Mouse (Mus musculus) testis, adult 2 months (tissue): ENCODE measurements around the gene Armh1. TPM values are rescaled to one million over a fixed set of nuclear protein-coding genes. Genes with fewer than 3 reads are reported as not detected.

Source experiments
- H3K27ac ChIP-seq: fragments of 200-500 bp; 2 replicates; pipeline ENCODE4 v1.5.1; 2012; ENCODE audit warnings: low read depth, low read length; ENCODE audit not compliant: control insufficient read depth, insufficient read depth
- H3K27me3 ChIP-seq: fragments of 200-500 bp; 2 replicates; pipeline ENCODE4 v1.6.1; 2012; ENCODE audit warnings: mild to moderate bottlenecking, low read length, moderate library complexity; ENCODE audit not compliant: control insufficient read depth, insufficient read depth
- H3K36me3 ChIP-seq: fragments of 200-500 bp; 2 replicates; pipeline ENCODE4 v1.6.1; 2012; ENCODE audit warnings: mild to moderate bottlenecking, low read length; ENCODE audit not compliant: control insufficient read depth, insufficient read depth
- H3K4me1 ChIP-seq: fragments of 200-500 bp; 2 replicates; pipeline ENCODE4 v1.6.1; 2012; ENCODE audit warnings: low read length; ENCODE audit not compliant: control insufficient read depth, insufficient read depth
- H3K4me3 ChIP-seq: fragments of 200-500 bp; 2 replicates; pipeline ENCODE4 v1.5.1; 2012; ENCODE audit warnings: low read depth, mild to moderate bottlenecking, low read length, moderate library complexity, mixed read lengths; ENCODE audit not compliant: control insufficient read depth
- CTCF ChIP-seq: fragments of 200-500 bp; IDR thresholded peaks from 2 replicates; pipeline ENCODE4 v1.5.1; 2012; ENCODE audit warnings: low read depth, mild to moderate bottlenecking, inconsistent platforms, low read length, moderate library complexity; ENCODE audit not compliant: control insufficient read depth, insufficient read depth, insufficient replicate concordance
- POLR2A ChIP-seq: fragments of 200-500 bp; IDR thresholded peaks from 2 replicates; pipeline ENCODE4 v1.6.1; 2012; ENCODE audit warnings: low read depth, mild to moderate bottlenecking, inconsistent platforms, low read length, moderate library complexity; ENCODE audit not compliant: control insufficient read depth
- polyA plus RNA-seq: library from polyadenylated mRNA; depleted of rRNA; stranded (reverse); fragments of >200 nt; gene quantifications from 2 replicates; pipeline ENCODE4 v1.2.3, GENCODE M21; 2012

The Armh1 gene
- polyA plus RNA-seq, 1 experiment, result 154 TPM

DNA sequence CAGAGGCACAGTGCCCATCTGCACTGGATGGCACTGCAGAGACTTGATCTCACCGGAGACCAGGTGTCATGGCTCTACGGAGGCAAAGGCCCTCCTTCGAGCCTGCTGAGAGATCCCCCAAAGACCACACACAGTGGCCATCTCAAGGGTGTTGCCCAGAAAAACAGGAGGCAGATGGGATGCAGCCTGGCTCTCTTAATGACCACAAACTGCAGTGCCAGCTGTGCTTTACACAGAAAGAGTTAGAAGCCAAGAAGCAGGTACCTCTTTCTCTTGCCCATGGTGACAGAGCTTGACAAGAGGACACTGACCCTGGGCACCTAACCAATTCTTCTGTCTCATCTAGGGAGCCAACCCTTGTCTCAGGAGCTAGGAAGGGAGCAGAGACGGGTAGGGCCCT, 32.4 kb upstream of the Armh1 start:
- no peak overlapping the region for H3K4me3 ChIP-seq
- no peak overlapping the region for H3K27ac ChIP-seq
- H3K27me3 ChIP-seq, result no peaks in the 10 kb centered on the region
- peaks cover 6% of the 10 kb centered on the region for H3K4me1 ChIP-seq
- H3K36me3 ChIP-seq, result no peaks in the 10 kb centered on the region; the same call in none of the 2 replicates
- no peak for TF ChIP-seq POLR2A
- TF ChIP-seq CTCF, result no peak

DNA sequence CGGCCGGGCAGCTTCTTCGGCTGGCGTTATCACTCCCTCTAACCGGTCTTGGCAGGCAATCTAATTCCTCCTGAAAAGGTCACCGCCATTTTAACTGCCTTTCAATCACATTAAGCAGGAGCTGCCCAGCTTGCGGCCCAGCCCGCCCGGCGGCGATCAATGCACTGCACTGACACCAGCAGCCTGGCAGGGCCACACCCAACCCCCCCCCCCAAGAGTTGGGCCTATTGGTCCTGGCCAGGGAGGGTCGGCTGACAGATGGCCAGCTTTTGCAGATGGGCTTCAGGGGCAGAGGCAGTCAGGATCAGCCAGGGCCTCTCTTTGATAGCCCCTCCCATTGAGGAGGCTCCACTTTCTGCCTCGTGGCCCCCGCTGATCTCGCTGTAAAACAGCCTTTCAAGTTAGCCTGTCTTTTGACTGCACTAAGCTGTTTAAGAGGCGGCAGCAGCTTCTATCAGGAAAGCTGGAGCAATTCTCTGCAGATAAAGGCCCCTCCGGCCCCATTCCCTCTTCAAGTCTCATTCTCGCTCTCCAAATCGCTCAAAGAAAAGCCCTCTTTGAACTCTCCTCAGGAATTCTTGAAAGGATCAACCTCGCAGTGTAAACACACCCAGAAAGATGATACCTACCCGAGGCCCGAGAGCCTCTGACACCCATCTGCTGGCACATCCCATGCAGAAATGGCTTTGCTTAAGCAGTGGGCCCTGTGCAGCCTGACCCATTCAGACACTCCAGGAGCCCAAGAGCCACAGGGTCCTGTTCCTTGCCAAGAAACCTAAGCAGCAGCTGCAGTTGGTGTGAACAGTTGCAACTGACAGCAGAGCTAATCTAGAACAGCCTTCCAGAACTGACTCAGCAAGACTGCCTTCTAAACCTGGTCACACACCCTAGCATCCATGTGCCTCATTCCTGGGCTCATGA, 31.6 kb upstream of the Armh1 start:
- Histone ChIP-seq H3K4me1 (peaks cover 4% of the 10 kb centered on the region), H3K36me3 (no peaks in the 10 kb centered on the region; the same call in none of the 2 replicates), H3K27me3 (no peaks in the 10 kb centered on the region), H3K4me3 (no peak overlapping the region), H3K27ac (no peak overlapping the region)
- TF ChIP-seq CTCF (no peak), POLR2A (no peak)

DNA sequence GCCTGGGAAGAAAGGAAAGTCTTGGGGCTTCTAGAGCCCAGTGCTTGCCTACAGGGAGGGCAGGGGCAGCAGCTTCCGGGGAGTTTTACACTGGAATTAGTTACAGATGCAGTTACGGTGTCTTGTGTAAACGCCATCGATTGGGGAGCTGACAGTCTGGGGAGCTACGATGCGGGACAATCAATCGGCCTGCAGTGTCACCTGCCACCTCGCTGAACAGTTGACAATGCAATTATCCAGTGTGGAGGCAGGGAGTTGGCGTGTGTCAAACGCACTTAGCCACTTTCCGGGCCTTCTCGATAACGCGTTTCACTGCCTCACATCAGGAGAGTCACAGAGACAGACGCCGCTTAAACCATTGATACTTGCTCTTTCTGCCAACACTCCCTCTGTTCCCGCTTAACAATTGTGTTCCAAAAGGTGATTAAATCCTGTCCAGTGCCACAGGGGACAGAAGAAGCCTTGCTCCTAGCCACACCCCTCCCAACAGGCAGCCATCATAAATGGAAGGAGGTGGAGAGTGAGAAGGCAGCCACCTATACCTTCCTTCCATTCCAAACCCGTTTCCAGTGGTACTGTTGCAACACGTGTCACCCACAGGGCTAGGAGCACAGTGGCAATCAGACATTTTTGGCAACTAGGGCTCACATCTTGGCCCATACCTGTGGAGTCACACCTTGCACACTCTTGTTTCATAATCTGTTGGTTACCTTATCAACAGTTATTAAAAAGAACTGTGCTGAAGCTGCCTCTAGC, 29.3 kb upstream of the Armh1 start:
- no peaks in the 10 kb centered on the region for H3K4me1 ChIP-seq
- no peaks in the 10 kb centered on the region; the same call in none of the 2 replicates for H3K36me3 ChIP-seq
- H3K27me3 ChIP-seq, result no peaks in the 10 kb centered on the region
- no peak overlapping the region for H3K27ac ChIP-seq
- H3K4me3 ChIP-seq, result no peak overlapping the region
- TF ChIP-seq POLR2A (no peak), CTCF (no peak)

DNA sequence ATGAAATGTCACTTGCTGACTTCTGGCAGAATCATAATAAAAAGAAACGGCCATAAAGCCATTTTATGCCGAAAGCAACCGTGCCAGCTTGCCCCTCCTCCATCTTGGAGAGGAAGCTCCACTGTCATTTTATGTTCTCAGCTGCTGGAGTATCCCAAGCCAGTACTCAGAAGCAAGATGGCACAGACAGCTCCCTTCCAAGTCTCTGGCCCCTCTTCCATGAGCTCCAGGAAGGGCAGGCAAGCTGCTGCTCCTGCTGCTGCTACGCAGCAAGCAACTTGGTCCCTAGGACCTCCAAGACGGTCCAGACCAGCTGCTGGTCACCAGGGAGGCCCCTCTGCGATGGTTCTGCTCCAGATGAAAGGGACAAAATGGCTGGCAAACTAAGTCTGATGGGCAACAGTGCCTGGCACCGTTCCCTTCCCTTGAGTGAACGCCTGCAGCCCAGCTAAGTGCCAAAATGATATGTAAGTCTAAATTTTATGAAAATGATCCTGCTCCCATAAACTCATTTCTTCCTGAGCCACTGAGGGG, 28.5 kb upstream of the Armh1 start:
- Histone ChIP-seq H3K27ac (no peak overlapping the region), H3K27me3 (no peaks in the 10 kb centered on the region), H3K4me1 (no peaks in the 10 kb centered on the region), H3K36me3 (peaks cover 3% of the 10 kb centered on the region), H3K4me3 (no peak overlapping the region)
- TF ChIP-seq CTCF (no peak), POLR2A (no peak)

DNA sequence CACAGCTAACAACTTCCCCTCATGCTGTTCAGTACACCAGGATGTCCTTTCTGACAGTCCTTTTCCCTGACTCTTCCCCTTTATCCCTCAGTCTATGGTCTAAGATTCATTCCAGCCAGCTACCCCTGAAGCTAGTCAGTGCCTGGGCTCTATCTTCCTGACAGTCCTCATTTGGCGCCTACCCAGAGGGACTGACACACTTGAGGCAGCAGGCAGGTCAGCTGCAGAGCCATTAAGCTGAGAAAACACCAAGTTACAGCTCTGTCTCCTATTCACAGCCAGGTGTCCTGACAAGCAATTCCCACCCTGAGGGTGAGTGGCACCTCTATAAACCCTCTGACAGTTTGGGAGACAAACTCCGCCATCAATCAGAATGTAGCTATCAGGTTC, 27.3 kb upstream of the Armh1 start:
- H3K27ac ChIP-seq, result no peak overlapping the region
- TF ChIP-seq CTCF (no peak), POLR2A (no peak)
- no peaks in the 10 kb centered on the region for H3K4me1 ChIP-seq
- H3K4me3 ChIP-seq, result no peak overlapping the region
- no peaks in the 10 kb centered on the region for H3K27me3 ChIP-seq
- peaks cover 3% of the 10 kb centered on the region for H3K36me3 ChIP-seq

DNA sequence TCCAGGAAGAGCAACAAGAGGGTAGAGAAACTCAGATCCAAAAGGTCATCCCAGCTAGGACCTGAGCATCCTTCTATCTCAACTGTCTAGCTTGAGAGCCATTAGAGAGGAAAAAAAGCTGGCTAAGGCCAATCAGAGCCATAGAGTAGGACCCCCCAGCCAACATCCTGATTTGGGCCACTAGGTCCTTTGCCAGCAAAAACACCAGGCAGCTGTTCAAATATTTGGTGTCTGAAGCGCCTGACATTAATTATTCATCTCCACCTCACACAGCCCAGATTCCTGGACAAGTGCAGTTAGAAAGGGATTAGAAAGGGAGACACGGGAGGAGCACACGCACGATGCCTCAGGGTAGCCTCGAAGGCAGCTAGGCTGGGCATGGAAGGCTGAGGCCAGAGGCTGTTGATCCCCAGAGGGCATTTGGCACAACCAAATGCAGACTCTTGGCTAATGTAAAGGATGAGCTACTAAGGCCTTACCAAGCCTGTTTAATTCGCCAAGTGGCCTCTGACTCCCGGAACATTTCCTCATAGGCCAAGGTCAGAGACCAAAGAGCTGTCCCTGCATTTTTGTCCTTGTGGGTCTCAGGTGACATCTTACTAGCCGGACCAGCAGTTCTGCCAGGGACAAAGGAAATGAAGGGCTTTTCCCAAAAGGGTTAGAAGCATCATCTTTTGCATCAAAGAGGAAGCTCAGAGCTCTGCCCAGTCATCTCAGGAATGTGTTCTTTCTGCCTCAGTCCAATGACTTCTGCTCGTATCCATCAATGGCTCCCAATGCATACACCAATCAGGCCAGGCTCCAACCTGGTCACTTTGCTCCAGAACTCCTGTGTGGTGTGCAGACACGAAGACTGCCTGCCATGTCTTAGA, 26.7 kb upstream of the Armh1 start:
- no peaks in the 10 kb centered on the region for H3K4me1 ChIP-seq

More for the DNA sequence above, 26.7 kb upstream of the Armh1 start:
- no peaks in the 10 kb centered on the region for H3K27me3 ChIP-seq
- H3K4me3 ChIP-seq, result no peak overlapping the region
- H3K27ac ChIP-seq, result no peak overlapping the region
- no peak for TF ChIP-seq CTCF
- no peak for TF ChIP-seq POLR2A
- peaks cover 3% of the 10 kb centered on the region; the same call in 1 of the 2 replicates for H3K36me3 ChIP-seq
